Mouse (Mus musculus) stomach, embryonic 16.5 days (tissue): ENCODE results near the gene Tspo2. TPM values are rescaled to one million over a fixed set of nuclear protein-coding genes. Genes with fewer than 3 reads are reported as not detected.

Source experiments
- ATAC-seq: fragments of 200-750 bp; cut with Nextera tagmentation; 2 replicates; pipeline ENCODE4 v1.8.0; 2017; ENCODE audit warnings: moderate number of reproducible peaks, moderate TSS enrichment; ENCODE audit not compliant: insufficient read depth, low FRiP score
- H3K27ac ChIP-seq: fragments of 300-500 bp; sonication (generic); 2 replicates; pipeline ENCODE4 v1.5.1; 2014; ENCODE audit warnings: low read length
- H3K27me3 ChIP-seq: fragments of 300-500 bp; sonication (generic); 2 replicates; pipeline ENCODE4 v1.6.1; 2014; ENCODE audit warnings: low read length, control low read depth, mixed read lengths; ENCODE audit not compliant: control insufficient read depth, insufficient read depth
- H3K36me3 ChIP-seq: fragments of 300-500 bp; sonication (generic); 2 replicates; pipeline ENCODE4 v1.6.1; 2014; ENCODE audit warnings: low read length; ENCODE audit not compliant: control insufficient read depth, insufficient read depth
- H3K4me1 ChIP-seq: fragments of 300-500 bp; sonication (generic); 2 replicates; pipeline ENCODE4 v1.6.1; 2014; ENCODE audit warnings: low read length, control low read depth, mixed read lengths; ENCODE audit not compliant: control insufficient read depth, insufficient read depth
- H3K4me2 ChIP-seq: fragments of 300-500 bp; sonication (generic); 2 replicates; pipeline ENCODE4 v1.6.1; 2014; ENCODE audit warnings: low read depth, low read length, mixed read lengths
- H3K4me3 ChIP-seq: fragments of 300-500 bp; sonication (generic); replicated peaks from 2 replicates; pipeline ENCODE4 v1.5.1; 2014; ENCODE audit warnings: mild to moderate bottlenecking, low read length
- H3K9ac ChIP-seq: fragments of 300-500 bp; sonication (generic); 2 replicates; pipeline ENCODE4 v1.6.1; 2014; ENCODE audit warnings: low read length
- H3K9me3 ChIP-seq: fragments of 300-500 bp; sonication (generic); replicated peaks from 2 replicates; pipeline ENCODE4 v1.6.1; 2016; ENCODE audit warnings: low read length, control low read depth; ENCODE audit not compliant: control insufficient read depth
- WGBS: fragments of 180-500 bp; shearing (Covaris S2); extraction: QIAGEN DNeasy Blood & Tissue Kit; methylation state at CpG from one replicate; pipeline ENCODE4 v1.1.7; 2014; 5-methylcytosine and 5-hydroxymethylcytosine counted together
- polyA plus RNA-seq: library from polyadenylated mRNA; unstranded; fragments of >200 nt; fragmentation: Nextera tagmentation; extraction: Ambion mirVana; gene quantifications from 2 replicates; pipeline ENCODE4 v1.2.1, GENCODE M21; 2015

Tspo2 gene
- polyA plus RNA-seq, 1 experiment from 2014 or later: 8.5 TPM

DNA sequence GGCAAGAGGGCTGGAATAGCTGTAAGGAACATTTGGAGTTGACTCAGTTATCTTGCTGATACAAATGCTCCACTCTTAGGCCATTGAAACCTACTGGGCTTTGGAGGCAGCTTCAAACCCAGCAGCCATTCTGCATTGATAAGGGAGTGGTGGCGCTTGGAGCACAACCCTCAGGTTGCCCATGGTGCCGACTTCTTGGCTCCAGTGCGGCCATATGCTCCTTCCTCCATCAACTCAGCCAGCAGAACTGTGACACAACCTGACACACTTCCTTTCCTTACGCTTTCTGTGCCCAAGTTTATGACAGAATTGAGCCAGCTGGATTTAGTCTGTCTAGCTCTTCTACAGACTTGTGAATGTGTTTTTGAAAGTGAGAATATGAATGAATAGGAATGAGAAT is 44.2 kb downstream of the Tspo2 start:
- Histone ChIP-seq H3K27ac (no peak overlapping the region), H3K9ac (no peak overlapping the region), H3K9me3 (no peaks in the 10 kb centered on the region), H3K27me3 (no peaks in the 10 kb centered on the region), H3K4me3 (no peak overlapping the region), H3K36me3 (no peaks in the 10 kb centered on the region), H3K4me1 (peaks cover 30% of the 10 kb centered on the region), H3K4me2 (peak overlapping the region; percentile 92; the same call in 1 of the 2 replicates)
- ATAC-seq: no peak
- 86% methylated on average over 4 of the region's 4 CpGs for WGBS

DNA sequence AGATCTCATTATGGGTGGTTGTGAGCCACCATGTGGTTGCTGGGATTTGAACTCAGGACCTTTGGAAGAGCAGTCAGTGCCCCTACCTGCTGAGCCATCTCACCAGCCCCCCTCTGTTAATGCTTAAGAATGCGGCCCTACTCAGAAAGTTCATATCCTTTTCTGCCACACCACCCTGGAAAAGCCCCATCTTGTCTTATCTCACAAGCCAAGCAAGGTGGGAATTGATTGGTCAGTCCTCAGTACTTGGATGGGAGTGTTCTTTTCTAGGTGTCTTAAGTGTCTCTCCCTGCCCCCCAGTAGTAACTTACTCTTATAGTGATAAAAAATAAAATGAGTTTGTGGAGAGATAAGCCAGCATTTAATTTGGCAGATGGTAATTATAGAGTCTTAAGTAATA is 46.6 kb downstream of the Tspo2 start:
- Histone ChIP-seq H3K9me3 (no peaks in the 10 kb centered on the region), H3K36me3 (peaks cover 6% of the 10 kb centered on the region; the same call in 1 of the 2 replicates), H3K4me1 (peaks cover 22% of the 10 kb centered on the region), H3K27me3 (no peaks in the 10 kb centered on the region), H3K4me3 (no peak overlapping the region), H3K4me2 (no peak overlapping the region), H3K27ac (no peak overlapping the region), H3K9ac (no peak overlapping the region)
- ATAC-seq: no peak
- 76% methylated on average over 1 of the region's 1 CpGs for WGBS

- Histone ChIP-seq H3K27ac (peak overlapping the region; percentile 42), H3K9ac (no peak overlapping the region), H3K27me3 (no peaks in the 10 kb centered on the region), H3K4me3 (no peak overlapping the region), H3K4me2 (no peak overlapping the region), H3K4me1 (peaks cover 22% of the 10 kb centered on the region), H3K9me3 (no peaks in the 10 kb centered on the region), H3K36me3 (peaks cover 7% of the 10 kb centered on the region; the same call in 1 of the 2 replicates)
- no peak for ATAC-seq
- WGBS: 76% methylated on average over 2 of the region's 2 CpGs
Observed at GRCm38 (mm10) chr17:48403848-48404247, 47.5 kb downstream of the Tspo2 start.

DNA sequence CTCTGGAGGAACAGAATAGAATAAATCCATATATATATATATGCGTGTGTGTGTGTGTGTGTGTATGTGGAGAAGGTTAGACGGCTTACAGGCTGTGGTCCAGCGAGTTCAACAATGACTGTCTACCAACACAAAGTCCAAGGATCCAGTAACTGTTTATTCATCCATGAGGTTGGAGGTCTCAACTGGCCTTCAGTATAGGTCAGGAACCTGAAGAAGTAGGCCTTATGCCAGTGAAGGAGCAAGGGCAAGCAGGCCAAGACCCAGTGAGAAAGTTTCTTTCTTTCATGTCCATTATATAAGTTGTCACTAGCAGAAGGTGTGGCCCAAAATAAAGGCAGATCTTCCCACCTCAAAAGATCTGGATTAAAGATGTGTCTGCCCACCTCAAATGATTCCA is 48.6 kb downstream of the Tspo2 start:
- H3K4me2 ChIP-seq: no peak overlapping the region
- ATAC-seq: no peak
- peaks cover 13% of the 10 kb centered on the region for H3K4me1 ChIP-seq
- H3K27me3 ChIP-seq: no peaks in the 10 kb centered on the region
- no peak overlapping the region for H3K9ac ChIP-seq
- 92% methylated on average over 3 of the region's 3 CpGs for WGBS
- peaks cover 9% of the 10 kb centered on the region; the same call in 1 of the 2 replicates for H3K36me3 ChIP-seq
- H3K4me3 ChIP-seq: no peak overlapping the region
- no peak overlapping the region for H3K27ac ChIP-seq
- H3K9me3 ChIP-seq: no peaks in the 10 kb centered on the region

DNA sequence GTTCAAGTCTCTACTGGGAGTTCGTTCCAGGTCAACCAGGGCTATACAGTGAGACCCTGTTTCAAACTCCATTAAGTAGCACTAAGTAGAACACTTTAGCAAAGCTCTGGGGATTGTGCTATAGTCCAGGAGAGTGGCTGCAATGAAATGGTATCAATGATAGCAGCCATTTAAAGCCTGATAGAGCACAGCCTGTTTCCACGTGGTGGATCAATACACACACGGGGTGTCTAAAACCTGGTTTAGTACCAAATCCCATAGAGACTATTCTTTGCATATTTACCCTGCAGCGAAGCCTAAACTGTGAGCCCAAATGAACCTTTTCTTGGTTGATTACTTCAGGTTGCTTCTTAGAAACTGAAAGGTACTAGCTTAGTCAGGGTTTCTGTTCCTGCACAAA is 49.6 kb downstream of the Tspo2 start:
- Histone ChIP-seq H3K36me3 (peaks cover 12% of the 10 kb centered on the region; the same call in 1 of the 2 replicates), H3K27me3 (no peaks in the 10 kb centered on the region), H3K4me3 (no peak overlapping the region), H3K27ac (no peak overlapping the region), H3K9ac (no peak overlapping the region), H3K4me2 (no peak overlapping the region), H3K9me3 (no peaks in the 10 kb centered on the region), H3K4me1 (peaks cover 4% of the 10 kb centered on the region; the same call in 1 of the 2 replicates)
- 79% methylated on average over 4 of the region's 4 CpGs for WGBS
- no peak for ATAC-seq

Other genes starting within 250 kb of the Tspo2 start
- gene Trem1, start 218.8 kb downstream of the Tspo2 start, polyA plus RNA-seq: 0.10 and 0.48 TPM in 2 replicates
- gene Trem3, start 203.7 kb downstream of the Tspo2 start, polyA plus RNA-seq: 0.94 and 1.1 TPM in 2 replicates
- gene Treml4, start 187.2 kb downstream of the Tspo2 start, polyA plus RNA-seq: 1.2 and 1.7 TPM in 2 replicates
- 0.24 and 0.48 TPM in 2 replicates for gene Treml2, start 152.0 kb downstream of the Tspo2 start, polyA plus RNA-seq
- 0.41 and 0.57 TPM in 2 replicates for gene B430306N03Rik, start 135.4 kb downstream of the Tspo2 start, polyA plus RNA-seq
- gene Trem2, start 105.1 kb downstream of the Tspo2 start, polyA plus RNA-seq: 2.3 and 3.5 TPM in 2 replicates
- 0.49 and 0.53 TPM in 2 replicates for gene Treml1, start 91.6 kb downstream of the Tspo2 start, polyA plus RNA-seq
- 11.3 and 12.4 TPM in 2 replicates for gene Nfya, start 41.6 kb downstream of the Tspo2 start, polyA plus RNA-seq
- gene Oard1, start 41.5 kb downstream of the Tspo2 start, polyA plus RNA-seq: 54.4 and 54.5 TPM in 2 replicates
- gene Apobec2, start 18.6 kb downstream of the Tspo2 start, polyA plus RNA-seq: 5.6 and 31.0 TPM in 2 replicates
- 13.7 and 13.8 TPM in 2 replicates for gene Unc5cl, start 3.4 kb upstream of the Tspo2 start, polyA plus RNA-seq